Mouse (Mus musculus): Measurements from ENCODE around the gene Nt5c3b.
A peak's percentile ranks its signal among the peaks of the same experiment; 100 is the strongest.

Nt5c3b gene

GRCm38 (mm10) chr11:100441797-100442196 is at the start of gene Nt5c3b, which contains the start of gene Klhl10:
Nt5c3b (minus strand) TSS chr11:100441808.
Klhl10 (plus strand) TSS chr11:100441917.
- no peak for DNase-seq

GRCm38 (mm10) chr11:100490951-100491350 is 49.3 kb upstream of the Nt5c3b start:
- no peak for DNase-seq

DNA sequence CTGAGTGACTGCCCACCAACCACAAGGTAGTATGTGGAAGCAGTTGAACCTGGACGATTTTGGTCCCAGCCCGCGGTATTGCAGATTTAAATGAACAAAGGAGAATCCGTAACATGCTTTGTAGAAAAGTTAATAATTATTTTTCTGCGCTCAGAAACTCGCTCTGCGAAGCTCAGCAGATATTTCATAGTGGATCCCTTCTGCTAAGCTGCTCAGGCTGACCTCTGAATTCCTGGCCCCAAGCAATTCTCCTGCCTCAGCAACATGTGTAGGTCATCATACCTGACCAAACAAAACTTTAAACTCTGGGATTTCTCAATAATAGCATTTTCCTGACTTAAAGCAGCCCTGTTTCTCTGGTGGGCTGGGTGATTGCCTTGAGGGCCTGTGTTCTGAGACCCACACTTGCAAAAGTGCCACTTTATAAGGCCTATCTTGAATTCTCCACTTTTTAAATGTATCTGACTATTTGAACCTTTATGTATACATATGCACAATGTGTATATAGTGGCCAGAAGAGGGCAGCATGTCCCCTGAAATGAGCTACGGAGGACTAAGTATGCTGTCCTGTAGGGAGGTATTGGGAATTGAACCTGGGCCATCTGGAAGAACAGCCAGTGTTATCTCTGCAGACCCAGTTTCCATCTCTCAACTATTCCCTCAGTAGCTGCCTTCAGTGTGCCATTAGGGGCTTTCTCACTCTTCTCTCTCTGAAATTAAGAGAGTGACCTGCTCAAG is 44.4 kb upstream of the Nt5c3b start:
- DNase-seq, result peak; percentile 56

- no peak for DNase-seq
Observed at GRCm38 (mm10) chr11:100484461-100484860, 42.9 kb upstream of the Nt5c3b start.

DNA sequence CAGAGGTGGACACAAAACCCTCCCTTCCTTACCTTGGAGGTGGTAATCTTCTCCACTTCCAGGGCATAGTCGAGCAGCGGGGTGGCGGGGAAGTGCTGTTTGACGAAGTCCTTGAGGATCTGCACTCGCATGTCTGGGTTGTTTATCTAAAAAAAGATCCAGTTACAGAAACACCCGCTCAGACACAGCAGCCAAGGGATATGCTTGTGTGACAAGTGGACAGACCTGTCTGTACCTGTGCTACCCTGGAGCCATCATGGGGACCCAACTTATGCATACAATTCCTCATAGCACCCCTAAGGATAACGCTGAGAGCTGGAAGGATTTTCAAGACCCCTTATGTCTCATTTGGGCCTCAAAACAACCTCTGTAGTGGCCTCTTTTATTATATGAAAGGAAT is 37.5 kb upstream of the Nt5c3b start:
- DNase-seq, result no peak

DNA sequence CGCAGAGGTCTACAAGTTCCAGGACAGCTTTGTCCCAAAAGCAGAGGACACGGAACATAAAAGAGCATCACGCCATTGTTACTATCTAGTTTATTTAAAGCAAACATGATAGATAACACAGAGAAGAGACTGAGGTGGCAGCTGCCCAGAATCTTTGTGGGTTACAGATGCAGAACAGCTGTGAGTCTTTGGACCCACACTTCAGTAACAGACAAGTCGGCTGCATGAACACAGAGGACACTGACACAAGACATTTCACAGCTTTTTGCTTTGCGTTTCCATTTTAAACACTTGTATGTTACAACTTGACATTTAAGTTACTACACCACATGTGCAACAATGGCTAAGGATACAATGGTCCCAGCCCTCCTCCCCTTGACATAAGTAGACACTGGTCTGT is 34.7 kb upstream of the Nt5c3b start:
- no peak for DNase-seq

DNA sequence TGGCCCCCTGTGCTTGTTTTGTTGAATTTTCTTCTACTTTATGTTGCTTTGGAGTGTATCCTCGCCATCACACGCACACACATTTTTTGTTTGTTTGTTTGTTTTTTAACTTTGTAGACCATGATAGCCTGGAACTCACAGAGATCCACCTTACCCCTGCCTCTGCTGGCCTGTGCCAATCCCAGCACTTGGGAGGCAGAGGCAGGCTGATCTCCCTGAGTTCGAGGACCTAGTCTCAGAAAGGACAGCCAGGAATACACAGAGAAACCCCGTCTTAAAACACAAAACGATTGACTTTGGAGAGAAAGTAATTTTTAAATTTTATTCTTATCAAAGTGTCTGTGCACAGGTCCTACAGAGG is 31.3 kb upstream of the Nt5c3b start:
- DNase-seq, result no peak

GRCm38 (mm10) chr11:100472197-100472934 is 30.8 kb upstream of the Nt5c3b start, which contains the start of gene Klhl11:
Klhl11 (minus strand) TSS chr11:100472741.
- peak; percentile 93 for DNase-seq

GRCm38 (mm10) chr11:100471352-100472196 is 30.0 kb upstream of the Nt5c3b start:
- no peak for DNase-seq

DNA sequence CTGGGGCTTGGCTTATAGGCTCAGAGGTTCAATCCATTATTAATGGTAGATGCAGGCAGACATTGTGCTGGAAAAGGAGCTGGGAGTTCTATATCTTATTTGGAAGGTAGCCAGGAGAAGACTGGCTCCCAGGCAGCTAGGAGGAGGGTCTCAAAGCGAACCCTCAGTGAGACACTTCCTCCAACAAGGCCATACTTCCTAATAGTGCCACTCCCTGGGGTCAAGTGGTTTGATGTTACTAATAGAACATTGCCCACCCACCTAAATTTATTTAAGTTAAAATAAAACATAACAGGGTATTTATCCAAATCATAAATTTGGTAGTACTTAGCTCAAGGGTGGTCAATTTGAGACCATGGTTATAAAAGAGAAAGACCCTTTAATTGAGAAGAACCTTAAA is 24.2 kb upstream of the Nt5c3b start:
- DNase-seq, result no peak

- no peak for DNase-seq
Observed at GRCm38 (mm10) chr11:100465229-100465792, 23.7 kb upstream of the Nt5c3b start.

- no peak for DNase-seq
Observed at GRCm38 (mm10) chr11:100462699-100463098, 21.1 kb upstream of the Nt5c3b start.

- DNase-seq, result no peak
Observed at GRCm38 (mm10) chr11:100457711-100458110, 16.1 kb upstream of the Nt5c3b start.

DNA sequence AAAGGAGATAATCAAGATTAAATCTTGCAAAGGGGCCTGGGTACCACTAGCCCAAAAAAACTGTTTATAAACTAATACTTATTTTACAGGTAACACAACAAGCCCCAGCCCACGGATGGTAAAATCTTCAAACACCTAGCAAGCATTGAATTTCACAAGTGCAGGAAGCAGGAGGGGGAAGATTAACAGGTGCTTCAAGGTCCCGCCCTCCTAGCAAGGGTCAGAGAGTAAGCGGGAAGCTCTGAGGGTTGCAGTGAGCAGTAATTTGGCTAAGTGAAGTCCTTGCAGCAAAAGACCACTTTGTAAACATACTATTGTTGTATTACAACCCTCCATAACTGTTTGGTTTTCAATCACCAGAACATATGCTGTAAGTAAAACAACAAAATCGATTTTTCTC is 15.6 kb upstream of the Nt5c3b start:
- no peak for DNase-seq

GRCm38 (mm10) chr11:100442625-100443024 is 1.0 kb upstream of the Nt5c3b start:
- DNase-seq, result no peak

GRCm38 (mm10) chr11:100440691-100441522 is 701 bp downstream of the Nt5c3b start:
- peak; percentile 84 for DNase-seq

DNA sequence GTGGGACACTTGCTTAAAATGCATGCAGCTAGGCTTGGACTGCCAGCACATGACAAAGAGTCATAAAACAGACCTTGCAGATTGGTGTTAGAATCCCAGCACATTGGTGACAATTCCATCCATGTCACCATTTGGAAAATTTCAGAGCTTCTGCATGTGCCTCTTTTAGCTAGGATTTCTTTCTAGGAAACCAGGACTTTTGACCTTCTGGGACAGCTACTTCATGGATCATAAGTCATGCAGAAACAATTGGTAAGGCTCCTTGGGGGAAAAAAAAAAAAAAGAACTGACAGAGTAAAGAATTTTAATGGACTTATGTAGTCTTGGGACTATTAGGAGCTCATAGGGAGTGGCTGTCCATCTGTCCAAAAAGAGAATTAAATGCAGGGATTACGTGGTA is 3.7 kb downstream of the Nt5c3b start:
- DNase-seq, result no peak

DNA sequence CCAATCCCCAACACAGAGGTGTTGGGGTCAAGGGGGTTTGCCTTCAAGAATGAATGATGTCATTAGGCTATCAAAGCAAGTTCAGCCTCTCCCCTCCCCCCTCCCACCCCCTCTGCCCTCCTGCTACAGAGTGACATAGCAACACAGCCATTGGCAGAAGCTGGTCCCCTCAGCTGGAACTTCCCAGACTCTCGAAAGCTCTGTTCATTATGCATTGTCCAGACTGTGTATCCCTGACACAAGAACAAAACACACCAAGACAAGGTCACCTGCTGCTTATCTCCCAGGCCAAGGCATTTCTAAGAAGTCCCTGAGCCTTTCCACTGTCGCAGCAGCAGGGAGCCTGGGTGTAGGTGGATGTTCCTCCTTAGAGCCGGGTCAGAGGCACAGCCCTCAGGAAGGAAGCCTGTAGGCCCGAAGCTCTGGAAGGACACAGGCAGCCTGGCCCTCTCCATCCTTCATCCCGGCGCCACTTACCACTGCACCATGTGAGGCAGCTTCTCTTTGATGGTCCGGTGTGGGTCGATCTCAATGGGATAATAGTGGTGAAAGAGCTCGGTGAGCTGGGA is 5.8 kb downstream of the Nt5c3b start:
- no peak for DNase-seq

- DNase-seq, result no peak
Observed at GRCm38 (mm10) chr11:100432002-100432401, 9.6 kb downstream of the Nt5c3b start.

DNA sequence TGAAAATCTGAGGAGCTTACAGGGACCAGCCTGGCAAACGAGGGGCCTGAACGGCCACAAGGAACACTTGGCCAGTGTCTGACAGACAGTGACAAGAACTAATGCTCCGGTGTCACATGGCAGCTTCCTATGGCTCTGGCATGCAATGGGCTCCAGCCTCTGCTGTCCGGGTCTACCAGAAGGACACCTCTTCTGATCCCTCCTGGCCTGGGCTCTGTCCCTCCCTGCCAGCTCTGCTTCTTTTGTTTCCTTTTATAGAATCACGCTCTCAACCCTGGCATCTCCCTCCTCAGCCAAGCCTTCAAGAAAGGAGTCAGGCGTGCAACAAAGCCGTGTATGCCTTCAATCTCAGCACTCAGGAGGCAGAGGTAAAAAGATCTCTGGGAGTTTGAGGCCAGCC is 11.6 kb downstream of the Nt5c3b start:
- DNase-seq, result no peak

DNA sequence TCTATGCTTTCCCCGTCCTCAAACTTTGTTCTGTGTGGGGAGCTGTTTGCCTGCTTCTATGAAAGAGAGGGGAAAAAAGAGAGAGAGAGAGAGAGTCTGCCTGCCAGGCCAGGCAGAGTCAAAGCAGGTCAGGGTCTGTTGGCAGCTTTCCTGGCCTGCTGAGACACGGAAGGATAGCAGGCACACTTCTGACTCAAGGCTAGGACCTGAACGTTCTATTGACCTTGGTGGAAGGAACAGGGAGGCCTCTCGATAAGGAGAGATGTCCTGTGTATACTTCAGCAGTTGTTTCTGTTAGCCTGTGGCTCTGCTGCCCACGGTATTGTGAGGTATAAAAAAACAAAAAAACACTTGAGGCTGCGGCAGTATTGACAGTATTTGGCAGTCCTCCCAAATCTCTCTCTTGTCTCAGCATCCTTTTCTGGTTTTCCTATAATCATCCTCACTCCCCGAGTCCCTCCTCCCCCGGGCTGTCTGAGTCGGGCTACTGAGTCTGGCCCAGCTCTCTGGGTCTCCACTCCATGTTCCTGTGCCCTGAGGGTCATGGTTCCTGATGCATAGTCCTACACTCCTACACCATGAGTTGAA is 12.9 kb downstream of the Nt5c3b start:
- DNase-seq, result no peak
